Mouse (Mus musculus) small intestine, adult 2 months (tissue): Measurements from ENCODE around the gene Gm49387. TPM values are rescaled to one million over a fixed set of nuclear protein-coding genes. Genes with fewer than 3 reads are reported as not detected.

Experiments
- H3K27ac ChIP-seq: fragments of 200-500 bp; 2 replicates; pipeline ENCODE4 v1.5.1; 2012; ENCODE audit warnings: low read depth, low read length, control low read depth, inconsistent platforms; ENCODE audit not compliant: insufficient read depth
- H3K27me3 ChIP-seq: fragments of 200-500 bp; 2 replicates; pipeline ENCODE4 v1.6.1; 2012; ENCODE audit warnings: mild to moderate bottlenecking, moderate library complexity, low read length, inconsistent platforms; ENCODE audit not compliant: control insufficient read depth, insufficient read depth
- H3K36me3 ChIP-seq: fragments of 200-500 bp; 2 replicates; pipeline ENCODE4 v1.6.1; 2012; ENCODE audit warnings: mild to moderate bottlenecking, low read length, control low read depth, inconsistent platforms; ENCODE audit not compliant: control insufficient read depth, insufficient read depth
- H3K4me1 ChIP-seq: fragments of 200-500 bp; 2 replicates; pipeline ENCODE4 v1.6.1; 2012; ENCODE audit warnings: low read length, inconsistent platforms, mixed read lengths; ENCODE audit not compliant: control insufficient read depth, insufficient read depth, insufficient read length
- H3K4me3 ChIP-seq: fragments of 200-500 bp; 2 replicates; pipeline ENCODE4 v1.5.1; 2012; ENCODE audit warnings: low read depth, mild to moderate bottlenecking, control low read depth, inconsistent platforms, low read length, moderate library complexity
- CTCF ChIP-seq: fragments of 200-500 bp; IDR thresholded peaks from 2 replicates; pipeline ENCODE4 v1.5.1; 2012; ENCODE audit warnings: low read depth, mild to moderate bottlenecking, control low read depth, inconsistent platforms, low read length, moderate library complexity, mixed read lengths; ENCODE audit not compliant: insufficient replicate concordance, insufficient read length; ENCODE audit errors: extremely low read depth
- POLR2A ChIP-seq: fragments of 200-500 bp; IDR thresholded peaks from 2 replicates; pipeline ENCODE4 v1.6.1; 2012; ENCODE audit warnings: low read depth, mild to moderate bottlenecking, control low read depth, inconsistent platforms, low read length, moderate library complexity
- WGBS: fragments of 180-500 bp; shearing (Covaris S2); methylation state at CpG from one replicate; pipeline ENCODE4 v1.1.7; 2018; 5-methylcytosine and 5-hydroxymethylcytosine counted together
- polyA plus RNA-seq: library from polyadenylated mRNA; depleted of rRNA; stranded (reverse); fragments of >200 nt; gene quantifications from 2 replicates; pipeline ENCODE4 v1.2.3, GENCODE M21; 2012

Gene Gm49387
- polyA plus RNA-seq, 1 experiment = not detected

DNA sequence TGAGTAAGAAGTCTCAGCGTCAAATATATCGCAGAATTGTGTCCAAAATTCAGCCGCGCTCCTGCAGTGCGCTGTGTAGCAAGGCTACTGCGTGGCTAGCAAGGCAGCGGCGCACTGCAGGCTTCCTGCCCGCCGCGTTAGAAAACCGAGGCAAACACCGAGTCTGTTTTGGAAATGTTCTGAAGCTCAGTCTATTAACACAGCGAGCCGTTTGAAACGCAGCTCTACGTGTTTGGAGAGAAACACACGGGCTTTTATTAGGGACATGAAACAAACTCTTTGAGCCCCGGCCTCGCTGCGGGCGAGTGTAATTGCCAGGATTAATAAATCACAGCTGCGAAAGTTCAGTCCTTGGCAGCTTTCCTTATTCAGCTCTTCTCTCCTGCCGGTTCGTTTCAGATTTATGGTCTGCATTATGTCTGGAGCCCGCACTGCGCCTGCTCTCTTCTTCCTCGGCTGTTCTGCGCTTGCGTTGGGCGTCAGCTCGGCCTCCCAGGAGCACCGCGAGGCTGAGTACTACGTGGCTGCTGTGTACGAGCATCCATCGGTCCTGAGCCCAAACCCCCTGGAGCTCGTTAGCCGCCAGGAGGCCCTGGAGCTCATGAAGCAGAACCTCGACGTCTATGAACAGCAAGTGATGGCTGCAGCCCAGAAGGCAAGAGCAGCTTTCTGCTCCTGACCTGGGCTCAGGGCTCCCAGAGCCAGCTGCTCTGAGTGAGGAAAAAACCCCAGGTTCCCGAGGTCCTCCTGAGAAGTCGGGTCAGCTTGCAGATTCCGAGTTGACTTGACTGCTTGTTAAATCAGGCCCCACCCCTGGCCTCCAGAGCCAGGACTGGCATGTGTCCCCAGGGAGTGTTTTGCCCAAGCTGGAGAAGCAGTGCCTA, 21.2 kb upstream of the Gm49387 start:
- 1% methylated on average over 44 of the region's 44 CpGs for WGBS
- H3K4me1 ChIP-seq = peaks cover 13% of the 10 kb centered on the region; the same call in 1 of the 2 replicates
- peak overlapping the region; percentile 86 for H3K27ac ChIP-seq
- no peaks in the 10 kb centered on the region for H3K27me3 ChIP-seq
- no peaks in the 10 kb centered on the region for H3K36me3 ChIP-seq
- peak overlapping the region; percentile 58 for H3K4me3 ChIP-seq
- TF ChIP-seq CTCF = no peak

DNA sequence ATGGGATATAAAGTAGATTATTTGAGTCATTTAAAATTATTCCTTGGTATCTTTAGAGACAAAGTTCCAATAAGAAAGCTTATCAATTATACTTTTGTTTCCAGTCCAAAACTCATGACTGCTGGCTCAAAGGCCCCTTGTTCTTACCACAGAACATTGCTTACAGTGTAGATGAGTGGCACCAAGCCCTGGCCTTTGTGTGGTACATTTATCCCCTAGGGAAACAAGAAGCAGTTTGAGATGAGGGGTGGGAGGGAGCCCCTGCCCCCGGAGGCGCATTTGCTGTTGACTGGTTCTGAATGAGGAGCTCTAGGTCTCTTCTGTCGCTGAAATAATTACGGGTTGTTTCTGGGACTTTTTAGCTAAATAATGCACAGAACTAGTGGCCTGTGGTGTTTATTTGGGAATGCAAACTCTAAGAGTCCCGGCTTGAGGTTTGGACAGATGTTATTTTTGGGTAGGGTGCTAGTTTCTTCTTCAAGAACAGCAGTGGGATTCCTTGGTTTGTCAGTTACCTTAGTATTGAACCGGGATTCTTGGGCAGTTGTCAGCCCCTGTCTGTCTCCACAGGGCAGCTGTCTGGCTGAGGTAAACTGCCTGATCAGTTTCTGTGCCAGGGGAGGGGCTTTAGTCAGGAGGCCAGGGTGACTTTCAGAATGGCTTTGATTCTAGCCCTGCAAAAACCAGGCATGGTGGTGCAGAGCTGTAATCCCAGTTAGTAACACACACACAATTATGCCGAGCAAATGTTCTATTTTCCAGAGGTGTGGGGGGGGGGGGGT, 19.8 kb upstream of the Gm49387 start:
- Histone ChIP-seq H3K36me3 (no peaks in the 10 kb centered on the region), H3K27ac (peak overlapping the region; percentile 68), H3K27me3 (no peaks in the 10 kb centered on the region), H3K4me3 (no peak overlapping the region), H3K4me1 (peaks cover 13% of the 10 kb centered on the region; the same call in 1 of the 2 replicates)
- TF ChIP-seq POLR2A (no peak), CTCF (no peak)
- WGBS = 77% methylated on average over 7 of the region's 7 CpGs

DNA sequence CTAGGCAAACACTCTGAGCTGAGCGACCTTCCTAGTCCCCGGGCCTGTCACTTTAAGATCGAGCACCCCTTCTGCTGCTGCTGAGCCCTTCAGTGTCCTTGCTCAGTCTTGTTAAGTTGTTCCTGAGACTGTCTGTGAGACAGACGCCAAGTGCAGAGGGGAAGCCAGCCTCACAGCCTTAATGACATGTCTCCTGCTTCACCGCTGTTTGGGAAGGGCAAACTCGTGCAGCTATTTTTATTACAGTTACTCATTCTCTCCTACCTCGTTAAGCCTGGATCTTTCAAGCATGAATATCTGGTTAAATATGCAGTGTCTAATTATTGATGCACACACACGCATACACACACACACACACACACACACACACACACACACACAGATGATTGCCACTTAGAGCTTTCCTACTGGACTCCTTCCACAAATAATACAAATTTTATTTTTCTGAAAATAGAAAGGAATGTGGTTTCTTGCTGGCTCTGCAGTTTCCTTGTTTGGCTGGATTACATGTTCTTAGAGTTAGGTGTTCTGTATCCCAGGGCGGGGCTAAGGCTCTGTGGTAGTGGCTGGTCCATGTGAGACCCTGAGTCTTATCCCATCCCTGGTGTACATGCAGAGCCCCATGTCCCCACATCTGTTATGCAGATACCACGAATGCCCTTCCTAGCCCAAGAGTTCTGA, 19.0 kb upstream of the Gm49387 start:
- Histone ChIP-seq H3K4me3 (no peak overlapping the region), H3K36me3 (no peaks in the 10 kb centered on the region), H3K27ac (peak overlapping the region; percentile 47), H3K4me1 (peaks cover 13% of the 10 kb centered on the region; the same call in 1 of the 2 replicates), H3K27me3 (no peaks in the 10 kb centered on the region)
- 68% methylated on average over 10 of the region's 10 CpGs for WGBS
- no peak for TF ChIP-seq POLR2A
- TF ChIP-seq CTCF = no peak

DNA sequence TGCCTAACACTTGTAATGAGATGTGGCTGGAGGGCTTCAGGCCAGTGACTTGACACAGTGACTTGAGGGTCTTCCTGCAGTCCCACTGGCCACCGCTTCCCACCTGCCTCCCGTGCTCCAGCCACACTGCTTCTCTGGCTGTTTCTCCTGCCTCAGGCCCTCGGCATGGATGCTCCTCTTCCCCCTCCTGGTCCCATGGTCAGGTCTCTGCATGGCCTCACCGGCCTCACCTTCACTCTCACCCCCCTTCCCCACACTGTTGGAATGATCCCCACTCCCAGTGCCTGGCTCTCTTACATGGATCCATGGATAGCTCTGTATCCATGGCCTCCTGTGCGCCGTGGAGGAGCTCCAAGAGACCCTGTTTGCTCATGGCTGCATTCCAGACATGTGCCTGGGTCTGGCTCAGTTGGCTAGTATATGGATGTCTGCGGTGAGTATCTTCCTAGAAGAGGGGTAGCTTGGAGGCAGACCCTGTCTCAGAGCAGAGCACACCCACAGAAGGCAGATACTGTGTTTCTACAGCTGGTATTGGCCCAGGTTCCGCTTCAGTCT, 17.5 kb upstream of the Gm49387 start:
- Histone ChIP-seq H3K27me3 (no peaks in the 10 kb centered on the region), H3K27ac (no peak overlapping the region), H3K36me3 (no peaks in the 10 kb centered on the region), H3K4me1 (peaks cover 10% of the 10 kb centered on the region; the same call in 1 of the 2 replicates), H3K4me3 (no peak overlapping the region)
- WGBS = 96% methylated on average over 8 of the region's 8 CpGs
- no peak for TF ChIP-seq POLR2A
- TF ChIP-seq CTCF = no peak

- Histone ChIP-seq H3K27ac (no peak overlapping the region), H3K4me1 (peaks cover under 1% of the 10 kb centered on the region; the same call in 1 of the 2 replicates), H3K4me3 (no peak overlapping the region), H3K27me3 (no peaks in the 10 kb centered on the region), H3K36me3 (no peaks in the 10 kb centered on the region)
- peak; percentile 75; the same call in 1 of the 2 replicates for TF ChIP-seq CTCF
- no peak for TF ChIP-seq POLR2A
- WGBS = 11% methylated on average over 5 of the region's 5 CpGs
Measured at GRCm38 (mm10) chr14:31656857-31657645, 16.4 kb upstream of the Gm49387 start.

DNA sequence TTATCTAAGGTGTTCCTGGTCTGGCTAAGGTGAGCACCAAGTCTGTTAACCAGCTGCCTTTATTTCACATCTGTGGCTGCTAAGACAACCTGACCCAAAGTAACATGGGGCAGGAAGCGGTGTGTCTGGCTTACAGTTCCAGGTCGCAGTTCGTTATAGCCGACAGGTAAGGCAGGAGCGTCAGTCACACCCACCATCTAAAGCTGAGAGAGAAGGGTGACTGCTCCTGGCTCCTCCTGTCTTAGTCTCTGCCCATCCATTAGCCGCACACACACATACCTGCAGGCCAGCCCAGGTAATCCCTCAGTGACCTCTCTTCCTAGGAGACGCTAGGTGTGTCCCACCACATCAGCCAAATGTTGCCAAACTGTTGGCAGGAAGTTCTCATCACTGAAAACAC, 15.7 kb upstream of the Gm49387 start:
- H3K27ac ChIP-seq = no peak overlapping the region
- no peak for TF ChIP-seq POLR2A
- TF ChIP-seq CTCF = no peak
- 52% methylated on average over 7 of the region's 7 CpGs for WGBS
- no peak overlapping the region for H3K4me3 ChIP-seq
- H3K36me3 ChIP-seq = no peaks in the 10 kb centered on the region
- H3K27me3 ChIP-seq = no peaks in the 10 kb centered on the region
- H3K4me1 ChIP-seq = no peaks in the 10 kb centered on the region
